ENCODE assay signal across 8 mouse cellular contexts in the genomic region with DNA sequence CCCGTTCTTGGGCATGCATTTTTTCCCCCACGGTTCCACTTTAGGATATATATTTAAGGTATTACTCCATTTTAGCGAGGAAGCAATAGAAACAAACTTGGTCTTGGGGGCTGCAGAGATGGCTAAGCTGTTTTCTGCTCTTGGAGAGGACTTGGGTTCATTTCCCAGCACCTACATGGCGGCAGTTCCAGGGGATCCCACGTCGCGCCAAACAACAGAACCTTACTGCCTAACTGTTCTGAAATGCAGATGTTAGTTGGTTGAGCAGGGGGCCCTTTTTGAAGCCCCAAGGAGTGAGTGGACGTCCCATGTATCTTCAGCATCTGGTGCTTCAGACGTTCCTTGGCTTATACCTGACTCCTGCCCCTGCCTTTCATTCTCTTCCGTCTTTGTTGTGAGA. TPM values are rescaled to one million over a fixed set of nuclear protein-coding genes. Genes with fewer than 3 reads are reported as not detected.
A peak's percentile ranks its signal among the peaks of the same experiment; 100 is the strongest.
DNase-seq lines count a peak whose midpoint lies in the region; ATAC-seq and TF ChIP-seq lines count a peak whose summit lies in the region.

No protein-coding gene starts in this region.

- H3K9me3 ChIP-seq in forebrain, embryonic 11.5 days (ENCODE audit: control insufficient read depth, low read length) = no peaks in the 10 kb centered on the region
- H3K9me3 ChIP-seq in intestine, embryonic 15.5 days = no peaks in the 10 kb centered on the region

- no peak for ATAC-seq in CD4-positive, CD25-positive, alpha-beta regulatory T cell, adult 4 months
- no peak for ATAC-seq in forebrain, embryonic 11.5 days (replicated peaks; ENCODE audit: low FRiP score)
- peak; percentile 8; the same call in 1 of the 2 replicates for ATAC-seq in intestine, embryonic 15.5 days

- DNase-seq in CD4-positive, CD25-positive, alpha-beta regulatory T cell, adult 2 months (ENCODE audit: low read depth, low spot score) = peak; percentile 18
- peak; percentile 10 for DNase-seq in thymus, adult 2 months
- DNase-seq in thymus, postnatal 0 days (ENCODE audit: low spot score) = no peak
- no peak for DNase-seq in forebrain, embryonic 11.5 days (ENCODE audit: low spot score)
- DNase-seq in thymus, postnatal 25 days = peak; percentile 12

- WGBS in thymus, adult 2 months = 2% methylated on average over 10 of the region's 10 CpGs
- WGBS in forebrain, embryonic 11.5 days = 3% methylated on average over 10 of the region's 10 CpGs
- WGBS in intestine, embryonic 15.5 days = 1% methylated on average over 10 of the region's 10 CpGs
- WGBS in macrophage (ENCODE audit: missing documents) = 0% methylated on average over 10 of the region's 10 CpGs

- peak overlapping the region; percentile 79 for H3K4me3 ChIP-seq in thymus, adult 2 months (ENCODE audit: control insufficient read depth, insufficient read depth, low read length)
- peak overlapping the region; percentile 90 for H3K4me3 ChIP-seq in forebrain, embryonic 11.5 days (ENCODE audit: low read depth, low read length)
- peak overlapping the region; percentile 86 for H3K4me3 ChIP-seq in intestine, embryonic 15.5 days (replicated peaks)
- peak overlapping the region; percentile 94 for H3K4me3 ChIP-seq in macrophage (ENCODE audit: inconsistent target)

- H3K36me3 ChIP-seq in thymus, adult 2 months (ENCODE audit: control insufficient read depth, insufficient read depth, low read length) = peaks cover 4% of the 10 kb centered on the region; the same call in 1 of the 2 replicates
- no peaks in the 10 kb centered on the region; the same call in 1 of the 2 replicates for H3K36me3 ChIP-seq in forebrain, embryonic 11.5 days (ENCODE audit: control insufficient read depth, insufficient read depth, low read length)
- 0 out of 2 replicates have a peak, but pooled peaks cover 3% of the 10 kb centered on the region for H3K36me3 ChIP-seq in intestine, embryonic 15.5 days
- 0 out of 2 replicates have a peak, but pooled peaks cover 4% of the 10 kb centered on the region for H3K36me3 ChIP-seq in macrophage (ENCODE audit: inconsistent target)

- peaks cover 29% of the 10 kb centered on the region for H3K79me2 ChIP-seq in macrophage (ENCODE audit: inconsistent target)

- TF ChIP-seq POLR2A in thymus, adult 2 months (IDR thresholded peaks at IDR 0.05; ENCODE audit: control insufficient read depth, extremely low read depth, insufficient read depth, low read length, poor library complexity) = no peak

- H3K9ac ChIP-seq in forebrain, embryonic 11.5 days (ENCODE audit: low read length) = peak overlapping the region; percentile 80
- H3K9ac ChIP-seq in intestine, embryonic 15.5 days = peak overlapping the region; percentile 59

- H3K27me3 ChIP-seq in thymus, adult 2 months (ENCODE audit: control insufficient read depth, insufficient read depth, low read length) = no peaks in the 10 kb centered on the region
- no peaks in the 10 kb centered on the region for H3K27me3 ChIP-seq in forebrain, embryonic 11.5 days (ENCODE audit: control insufficient read depth, insufficient read depth, low read length)
- no peaks in the 10 kb centered on the region for H3K27me3 ChIP-seq in intestine, embryonic 15.5 days (replicated peaks)

- H3K27ac ChIP-seq in thymus, adult 2 months (ENCODE audit: control insufficient read depth, insufficient read depth, low read length) = no peak overlapping the region; the same call in 1 of the 2 replicates
- H3K27ac ChIP-seq in forebrain, embryonic 11.5 days (ENCODE audit: low read depth, low read length) = peak overlapping the region; percentile 68; the same call in 1 of the 2 replicates
- H3K27ac ChIP-seq in intestine, embryonic 15.5 days = peak overlapping the region; percentile 90
- H3K27ac ChIP-seq in macrophage = peak overlapping the region; percentile 83

- H3K4me2 ChIP-seq in forebrain, embryonic 11.5 days (ENCODE audit: low read depth, low read length, severe bottlenecking) = peak overlapping the region; percentile 88
- peak overlapping the region; percentile 77 for H3K4me2 ChIP-seq in intestine, embryonic 15.5 days (replicated peaks)

- no peak for TF ChIP-seq CTCF in thymus, adult 2 months (IDR thresholded peaks at IDR 0.05; ENCODE audit: borderline replicate concordance, control insufficient read depth, extremely low read depth, insufficient read depth, low read length, poor library complexity)

- peaks cover 8% of the 10 kb centered on the region for H3K4me1 ChIP-seq in thymus, adult 2 months (replicated peaks; ENCODE audit: control insufficient read depth, insufficient read depth, low read length)
- peaks cover 6% of the 10 kb centered on the region; the same call in 1 of the 2 replicates for H3K4me1 ChIP-seq in forebrain, embryonic 11.5 days (replicated peaks; ENCODE audit: control insufficient read depth, insufficient read depth, low read length)
- peaks cover 4% of the 10 kb centered on the region; the same call in 1 of the 2 replicates for H3K4me1 ChIP-seq in intestine, embryonic 15.5 days (replicated peaks)

RNA-seq across cellular contexts. Expression of a gene that starts 0.8 kb away (rescaled TPM):
- polyA plus RNA-seq in CD4-positive, CD25-positive, alpha-beta regulatory T cell, adult 4 months (2017; shearing (Covaris generic)) = 100 to 1,000 TPM in 1 of 2 experiments, 10 to 100 TPM in 1; 97.3 to 107 TPM
- polyA plus RNA-seq in thymus, adult 2 months (2012; rRNA removed) = 16.2 and 20.3 TPM in 2 replicates
- polyA plus RNA-seq in thymus, postnatal 0 days (2015; fragmentation: Nextera tagmentation; extraction: Ambion mirVana) = 83.4 and 85.0 TPM in 2 replicates
- 77.7 and 93.1 TPM in 2 replicates for polyA plus RNA-seq in forebrain, embryonic 11.5 days (2014; fragmentation: Nextera tagmentation; extraction: Ambion mirVana)
- 64.1 and 81.4 TPM in 2 replicates for polyA plus RNA-seq in intestine, embryonic 15.5 days (2015; fragmentation: Nextera tagmentation; extraction: Ambion mirVana)
- 100 to 1,000 TPM in 3 of 26 experiments, 10 to 100 TPM in 23; 27.1 to 129 (median 71.1) TPM for total RNA-seq in macrophage (2018; cell fraction: chromatin; rRNA removed)
- 10 to 100 TPM; 20.5 to 63.2 (median 29.2) TPM for total RNA-seq in macrophage (2018; cell fraction: cytosol; rRNA removed)
- 10 to 100 TPM; 19.1 to 84.1 (median 29.8) TPM for total RNA-seq in macrophage (2018; cell fraction: nucleus; rRNA removed)
- 20.7 to 157 TPM (median 47.3 TPM) in 3 replicates for polyA plus RNA-seq in macrophage (2018)

Comparison
In these comparisons a context has a peak if more than half of its experiments do, and no peak if none do; other contexts are left out.
1. DNase-seq: peak in CD4-positive, CD25-positive, alpha-beta regulatory T cell, adult 2 months (single experiment), thymus, adult 2 months (single experiment) and thymus, postnatal 25 days (single experiment); none in thymus, postnatal 0 days (single experiment) and forebrain, embryonic 11.5 days (single experiment).
2. Peak in every context shown above with its lines, with median percentiles within 50 percentile points of each other: H3K4me3 ChIP-seq.